Mouse (Mus musculus): ENCODE results near the gene Yipf3.

Yipf3 gene

GRCm38 (mm10) chr17:46254106-46254505 is 6.2 kb downstream of the Yipf3 start:
- in situ Hi-C loops (cut with MboI, MseI) = no loop called here

- in situ Hi-C loops (cut with MboI, MseI) = no loop called here
Measured at GRCm38 (mm10) chr17:46255147-46255546, 7.3 kb downstream of the Yipf3 start.

- in situ Hi-C loops (cut with MboI, MseI) = no loop called here
Measured at GRCm38 (mm10) chr17:46258279-46259053, 10.6 kb downstream of the Yipf3 start.

GRCm38 (mm10) chr17:46259675-46260074 is 11.8 kb downstream of the Yipf3 start:
- in situ Hi-C loops (cut with MboI, MseI) = no loop called here

- in situ Hi-C loops (cut with MboI, MseI) = no loop called here
Measured at GRCm38 (mm10) chr17:46262201-46262694, 14.4 kb downstream of the Yipf3 start.

GRCm38 (mm10) chr17:46265502-46265901 is 17.6 kb downstream of the Yipf3 start:
- in situ Hi-C loops (cut with MboI, MseI) = no loop called here

GRCm38 (mm10) chr17:46265918-46266618 is 18.2 kb downstream of the Yipf3 start:
- in situ Hi-C loops (cut with MboI, MseI) = no loop called here

- in situ Hi-C loops (cut with MboI, MseI) = no loop called here
Measured at GRCm38 (mm10) chr17:46266986-46267385, 19.1 kb downstream of the Yipf3 start.

GRCm38 (mm10) chr17:46267511-46267910 is 19.6 kb downstream of the Yipf3 start:
- in situ Hi-C loops (cut with MboI, MseI) = no loop called here

- in situ Hi-C loops (cut with MboI, MseI) = no loop called here
Measured at GRCm38 (mm10) chr17:46268026-46268720, 20.3 kb downstream of the Yipf3 start.

- in situ Hi-C loops (cut with MboI, MseI) = no loop called here
Measured at GRCm38 (mm10) chr17:46269771-46270534, 22.1 kb downstream of the Yipf3 start.

- in situ Hi-C loops (cut with MboI, MseI) = no loop called here
Measured at GRCm38 (mm10) chr17:46272058-46272457, 24.2 kb downstream of the Yipf3 start.

GRCm38 (mm10) chr17:46272675-46273074 is 24.8 kb downstream of the Yipf3 start:
- in situ Hi-C loops (cut with MboI, MseI) = no loop called here

GRCm38 (mm10) chr17:46273803-46274236 is 25.9 kb downstream of the Yipf3 start:
- in situ Hi-C loops (cut with MboI, MseI) = no loop called here

- in situ Hi-C loops (cut with MboI, MseI) = no loop called here
Measured at GRCm38 (mm10) chr17:46274465-46274864, 26.6 kb downstream of the Yipf3 start.

GRCm38 (mm10) chr17:46275034-46275433 is 27.2 kb downstream of the Yipf3 start:
- in situ Hi-C loops (cut with MboI, MseI) = no loop called here

GRCm38 (mm10) chr17:46275506-46275905 is 27.6 kb downstream of the Yipf3 start:
- in situ Hi-C loops (cut with MboI, MseI) = no loop called here

GRCm38 (mm10) chr17:46277586-46277985 is 29.7 kb downstream of the Yipf3 start:
- in situ Hi-C loops (cut with MboI, MseI) = no loop called here

GRCm38 (mm10) chr17:46278011-46278765 is 30.3 kb downstream of the Yipf3 start:
- in situ Hi-C loops (cut with MboI, MseI) = no loop called here

GRCm38 (mm10) chr17:46282483-46283123 is 34.7 kb downstream of the Yipf3 start, which contains the start of gene Tjap1:
Gene Tjap1 (minus strand): TSS chr17:46283026.
- in situ Hi-C loops (cut with MboI, MseI) = no loop called here
